ENCODE assay signal across 28 mouse cellular contexts in genomic region chr6:115967291-115967880, GRCm38 (mm10). TPM values are rescaled to one million over a fixed set of nuclear protein-coding genes. Genes with fewer than 3 reads are reported as not detected.
A peak's percentile ranks its signal among the peaks of the same experiment; 100 is the strongest.
DNase-seq lines count a peak whose midpoint lies in the region; ATAC-seq lines count a peak whose summit lies in the region.
"Had no signal": no experiment of that assay in that cellular context is flagged by ENCODE, and none has a peak within 500 bp of the region (broad histone marks: within the 10 kb centered on the region; RNA-seq: fewer than 3 reads in every experiment).

No protein-coding gene starts in this region.

- no peak overlapping the region for H3K9ac ChIP-seq in midbrain, embryonic 16.5 days (ENCODE audit: low read depth, low read length)
- H3K9ac ChIP-seq in kidney, embryonic 16.5 days (replicated peaks; ENCODE audit: low read length), result no peak overlapping the region
- H3K9ac ChIP-seq: embryonic facial prominence, embryonic 13.5 days; forebrain, embryonic 13.5 days; kidney, embryonic 15.5 days; limb, embryonic 15.5 days; liver, embryonic 14.5 days; lung, embryonic 14.5 days; midbrain, embryonic 15.5 days; neural tube, embryonic 13.5 days had no signal

- WGBS in midbrain, embryonic 10.5 days, result 94% methylated on average over 15 of the region's 15 CpGs
- 96% methylated on average over 15 of the region's 15 CpGs for whole genome bisulfite sequencing in midbrain, embryonic 16.5 days
- 95% methylated on average over 15 of the region's 15 CpGs for WGBS in limb, embryonic 10.5 days
- WGBS in kidney, embryonic 16.5 days, result 93% methylated on average over 15 of the region's 15 CpGs

- 0 out of 2 replicates have a peak overlapping the region, but pooled peaks have one; percentile 5 for H3K27ac ChIP-seq in midbrain, embryonic 10.5 days (replicated peaks)
- H3K27ac ChIP-seq in midbrain, embryonic 16.5 days (ENCODE audit: low read length), result no peak overlapping the region
- H3K27ac ChIP-seq in limb, embryonic 10.5 days, result peak overlapping the region; percentile 71; the same call in 1 of the 2 replicates
- no peak overlapping the region for H3K27ac ChIP-seq in kidney, embryonic 16.5 days (ENCODE audit: low read length)
- H3K27ac ChIP-seq: embryonic facial prominence, embryonic 13.5 days; kidney, embryonic 15.5 days; limb, embryonic 15.5 days; liver, embryonic 14.5 days; midbrain, embryonic 15.5 days; neural tube, embryonic 13.5 days had no signal

- H3K4me2 ChIP-seq in midbrain, embryonic 16.5 days (ENCODE audit: low read length), result no peak overlapping the region
- no peak overlapping the region for H3K4me2 ChIP-seq in kidney, embryonic 16.5 days (replicated peaks; ENCODE audit: low read depth, low read length)
- H3K4me2 ChIP-seq: embryonic facial prominence, embryonic 13.5 days; forebrain, embryonic 13.5 days; kidney, embryonic 15.5 days; limb, embryonic 15.5 days; lung, embryonic 14.5 days; midbrain, embryonic 15.5 days; neural tube, embryonic 13.5 days had no signal

- H3K4me3 ChIP-seq in midbrain, embryonic 10.5 days, result no peak overlapping the region
- H3K4me3 ChIP-seq in midbrain, embryonic 16.5 days (ENCODE audit: low read depth, low read length), result no peak overlapping the region
- no peak overlapping the region for H3K4me3 ChIP-seq in limb, embryonic 10.5 days
- H3K4me3 ChIP-seq in kidney, embryonic 16.5 days (ENCODE audit: low read length), result no peak overlapping the region
- H3K4me3 ChIP-seq: embryonic facial prominence, embryonic 13.5 days; erythroblast, embryonic 14.5 days; forebrain, embryonic 13.5 days; kidney, embryonic 15.5 days; limb, embryonic 15.5 days; midbrain, embryonic 15.5 days; myocyte; neural tube, embryonic 13.5 days had no signal

- no peaks in the 10 kb centered on the region for H3K9me3 ChIP-seq in midbrain, embryonic 10.5 days (replicated peaks)
- H3K9me3 ChIP-seq in midbrain, embryonic 16.5 days (replicated peaks; ENCODE audit: control insufficient read depth, low read length, poor library complexity, severe bottlenecking), result no peaks in the 10 kb centered on the region
- no peaks in the 10 kb centered on the region for H3K9me3 ChIP-seq in limb, embryonic 10.5 days (replicated peaks)
- H3K9me3 ChIP-seq in kidney, embryonic 16.5 days (ENCODE audit: low read length), result no peaks in the 10 kb centered on the region
- H3K9me3 ChIP-seq: embryonic facial prominence, embryonic 13.5 days; forebrain, embryonic 13.5 days; kidney, embryonic 15.5 days; limb, embryonic 15.5 days; midbrain, embryonic 15.5 days; neural tube, embryonic 13.5 days had no signal

- H3K27me3 ChIP-seq in midbrain, embryonic 10.5 days (ENCODE audit: low read depth, poor library complexity, severe bottlenecking), result peaks cover 17% of the 10 kb centered on the region; the same call in 1 of the 2 replicates
- no peaks in the 10 kb centered on the region for H3K27me3 ChIP-seq in midbrain, embryonic 16.5 days (ENCODE audit: control insufficient read depth, insufficient read depth, low read depth, low read length)
- H3K27me3 ChIP-seq in limb, embryonic 10.5 days (ENCODE audit: low read depth, poor library complexity, severe bottlenecking), result peaks cover 8% of the 10 kb centered on the region; the same call in 1 of the 2 replicates
- no peaks in the 10 kb centered on the region for H3K27me3 ChIP-seq in kidney, embryonic 16.5 days (ENCODE audit: insufficient read depth, low read length)
- H3K27me3 ChIP-seq: forebrain, embryonic 13.5 days; kidney, embryonic 15.5 days; limb, embryonic 15.5 days; midbrain, embryonic 15.5 days; neural tube, embryonic 13.5 days had no signal

- peak; percentile 24; the same call in 1 of the 2 replicates for ATAC-seq in frontal cortex, adult (ENCODE audit: low TSS enrichment)
- ATAC-seq in midbrain, embryonic 16.5 days, result no peak
- ATAC-seq in kidney, embryonic 16.5 days (ENCODE audit: low FRiP score, low TSS enrichment), result no peak
- ATAC-seq: forebrain, embryonic 13.5 days; intestine, postnatal 0 days; midbrain, embryonic 15.5 days had no signal

- DNase-seq in frontal cortex, postnatal 14 days (ENCODE audit: low spot score in 2 of 2), result no peak
- no peak for DNase-seq in midbrain, embryonic 10.5 days (ENCODE audit: low spot score)
- DNase-seq in cerebellum, adult 9-11 months, result peak; percentile 80
- DNase-seq in limb, embryonic 10.5 days (ENCODE audit: low spot score), result no peak
- DNase-seq in adrenal gland, adult (ENCODE audit: inconsistent age in 2 of 2, low spot score in 1 of 2), result no peak
- DNase-seq: gastrocnemius, postnatal 25 days; heart, adult 18-20 months; heart, postnatal 4 days; layer of hippocampus, adult 9-11 months; lung, embryonic 14.5 days; right cerebral cortex, postnatal 4 days; thymus, adult 18-20 months had no signal

- no peaks in the 10 kb centered on the region for H3K36me3 ChIP-seq in midbrain, embryonic 10.5 days
- H3K36me3 ChIP-seq in midbrain, embryonic 16.5 days (ENCODE audit: control insufficient read depth, insufficient read depth, low read length), result no peaks in the 10 kb centered on the region
- peaks cover 12% of the 10 kb centered on the region for H3K36me3 ChIP-seq in limb, embryonic 10.5 days
- H3K36me3 ChIP-seq in kidney, embryonic 16.5 days (ENCODE audit: insufficient read depth, low read length), result peaks cover 50% of the 10 kb centered on the region
- H3K36me3 ChIP-seq: midbrain, embryonic 15.5 days; neural tube, embryonic 13.5 days had no signal

- peaks cover 30% of the 10 kb centered on the region for H3K4me1 ChIP-seq in midbrain, embryonic 10.5 days
- no peaks in the 10 kb centered on the region for H3K4me1 ChIP-seq in midbrain, embryonic 16.5 days (ENCODE audit: control insufficient read depth, insufficient read depth, low read length)
- peaks cover 64% of the 10 kb centered on the region for H3K4me1 ChIP-seq in limb, embryonic 10.5 days
- peaks cover 24% of the 10 kb centered on the region for H3K4me1 ChIP-seq in kidney, embryonic 16.5 days (ENCODE audit: insufficient read depth, low read length)

RNA-seq across cellular contexts. Expression of gene H1foo, which starts 22.6 kb away (rescaled TPM):
- not detected in 2 replicates for polyA plus RNA-seq in midbrain, embryonic 10.5 days (2016; fragmentation: Nextera tagmentation; extraction: Ambion mirVana)
- polyA plus RNA-seq in midbrain, embryonic 16.5 days (2015; fragmentation: Nextera tagmentation; extraction: Ambion mirVana), result not detected in 2 replicates
- not detected in 2 replicates for polyA plus RNA-seq in limb, embryonic 10.5 days (2016; fragmentation: Nextera tagmentation; extraction: Ambion mirVana)
- not detected in 2 replicates for polyA plus RNA-seq in kidney, embryonic 16.5 days (2015; fragmentation: Nextera tagmentation; extraction: Ambion mirVana)
- polyA plus RNA-seq: embryonic facial prominence, embryonic 13.5 days; erythroblast, embryonic 14.5 days; forebrain, embryonic 13.5 days; heart, embryonic 16.5 days; intestine, postnatal 0 days; kidney, embryonic 15.5 days; large intestine, adult 2 months; limb, embryonic 15.5 days; liver, embryonic 14.5 days; lung, embryonic 14.5 days; midbrain, embryonic 15.5 days; myocyte; neural tube, embryonic 13.5 days; stomach, embryonic 16.5 days had no signal

RNA-seq across cellular contexts. Expression of gene Plxnd1, which starts 27.4 kb away (rescaled TPM):
- 18.1 and 18.9 TPM in 2 replicates for polyA plus RNA-seq in midbrain, embryonic 10.5 days (2016; fragmentation: Nextera tagmentation; extraction: Ambion mirVana)
- 7.5 and 7.7 TPM in 2 replicates for polyA plus RNA-seq in midbrain, embryonic 16.5 days (2015; fragmentation: Nextera tagmentation; extraction: Ambion mirVana)
- 27.9 and 30.9 TPM in 2 replicates for polyA plus RNA-seq in limb, embryonic 10.5 days (2016; fragmentation: Nextera tagmentation; extraction: Ambion mirVana)
- polyA plus RNA-seq in kidney, embryonic 16.5 days (2015; fragmentation: Nextera tagmentation; extraction: Ambion mirVana), result 55.5 and 62.4 TPM in 2 replicates

RNA-seq across cellular contexts. Expression of gene Rho, which starts 35.8 kb away (rescaled TPM):
- 0.17 and 0.20 TPM in 2 replicates for polyA plus RNA-seq in midbrain, embryonic 10.5 days (2016; fragmentation: Nextera tagmentation; extraction: Ambion mirVana)
- polyA plus RNA-seq in midbrain, embryonic 16.5 days (2015; fragmentation: Nextera tagmentation; extraction: Ambion mirVana), result 0.14 and 0.36 TPM in 2 replicates
- 0.24 and 0.31 TPM in 2 replicates for polyA plus RNA-seq in limb, embryonic 10.5 days (2016; fragmentation: Nextera tagmentation; extraction: Ambion mirVana)
- 0.16 and 0.37 TPM in 2 replicates for polyA plus RNA-seq in kidney, embryonic 16.5 days (2015; fragmentation: Nextera tagmentation; extraction: Ambion mirVana)
- polyA plus RNA-seq: erythroblast, embryonic 14.5 days; heart, embryonic 16.5 days had no signal

Comparison
In these comparisons a context has a peak if more than half of its experiments do, and no peak if none do; other contexts are left out.
1. H3K27ac ChIP-seq: peak in midbrain, embryonic 10.5 days (single experiment) and limb, embryonic 10.5 days (single experiment); none in midbrain, embryonic 16.5 days (single experiment) and kidney, embryonic 16.5 days (single experiment).